Mouse (Mus musculus): Measurements from ENCODE around the gene Nova2. TPM values are rescaled to one million over a fixed set of nuclear protein-coding genes. Genes with fewer than 3 reads are reported as not detected.

Nova2 gene
- total RNA-seq, 1 experiment from 2014 or later: 7.2 TPM

DNA sequence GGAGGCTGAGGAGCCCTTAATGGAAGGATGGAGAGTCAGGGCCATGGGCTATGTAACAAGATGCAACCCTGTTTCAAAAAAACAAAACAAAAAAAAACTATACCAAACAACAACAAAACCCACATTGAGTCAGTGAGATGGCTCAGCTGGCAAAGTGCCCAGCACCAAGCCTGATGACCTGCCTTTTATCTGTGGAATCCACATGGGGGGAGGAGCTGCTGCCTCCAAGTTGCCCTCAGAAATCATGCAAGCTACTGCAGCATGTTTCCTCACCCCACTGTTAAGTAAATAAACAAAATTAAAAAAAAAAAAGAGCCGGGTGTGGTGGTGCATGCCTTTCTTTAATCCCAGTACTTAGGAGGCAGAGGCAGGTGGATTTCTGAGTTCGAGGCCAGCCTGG lies 60.8 kb downstream of the Nova2 start:
- DNase-seq: peak; percentile 46

DNA sequence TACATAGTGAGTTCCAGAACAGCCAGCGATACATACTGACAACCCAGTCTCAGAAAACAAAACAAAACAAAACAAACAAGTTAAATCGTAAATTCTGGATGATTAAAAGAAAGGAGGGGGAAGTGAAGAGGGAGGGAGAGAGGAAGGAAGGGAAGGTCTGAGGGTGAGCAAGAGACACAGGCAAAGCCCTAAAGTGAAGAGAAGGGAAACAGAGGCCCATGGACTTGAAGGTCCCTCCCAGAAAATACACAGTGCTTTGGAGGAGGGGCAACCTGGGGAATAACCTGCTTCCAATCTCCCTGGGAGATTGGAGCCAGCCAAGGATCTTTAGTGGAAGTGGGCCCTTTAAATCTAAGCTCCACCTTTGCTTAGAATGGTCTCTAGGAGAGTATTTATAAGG lies 61.4 kb downstream of the Nova2 start, which contains the start of gene Nanos2:
Gene Nanos2, plus strand, starts transcription at position 301 of the 400 bp plus-strand sequence.
- no peak for DNase-seq

DNA sequence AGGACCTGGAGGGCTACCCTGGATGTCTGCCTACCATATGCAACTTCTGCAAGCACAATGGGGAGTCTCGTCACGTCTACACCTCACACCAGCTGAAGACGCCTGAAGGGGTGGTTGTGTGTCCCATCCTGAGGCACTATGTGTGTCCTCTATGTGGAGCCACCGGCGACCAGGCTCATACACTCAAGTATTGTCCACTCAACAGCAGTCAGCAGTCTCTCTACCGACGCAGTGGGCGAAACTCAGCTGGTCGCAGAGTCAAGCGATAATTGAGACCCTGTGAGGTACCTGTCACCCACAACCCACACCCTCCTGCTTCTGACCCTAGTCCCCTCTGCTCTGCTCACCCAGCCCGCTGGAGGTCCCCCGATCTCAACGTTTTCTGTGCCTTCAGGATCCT lies 62.1 kb downstream of the Nova2 start:
- DNase-seq: no peak

DNA sequence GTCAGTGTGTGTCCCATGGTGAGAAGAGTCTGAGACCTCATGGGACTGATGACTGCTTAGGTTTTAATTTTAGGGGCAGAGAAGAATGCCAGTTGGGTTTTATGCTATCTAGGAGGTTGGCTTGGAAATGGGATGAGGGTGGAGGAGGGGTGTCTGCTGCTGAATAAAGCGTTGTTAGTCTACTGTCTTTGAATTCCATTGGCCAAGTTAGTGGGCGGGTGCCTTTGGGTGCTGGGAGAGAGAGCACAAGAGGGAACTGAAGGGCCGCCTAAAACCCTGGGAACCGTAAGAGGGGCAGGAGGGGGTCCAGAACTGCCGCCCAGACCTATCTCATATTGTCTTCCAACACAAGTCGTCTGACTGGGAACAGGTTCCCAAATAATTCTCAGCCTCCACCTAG lies 63.1 kb downstream of the Nova2 start:
- no peak for DNase-seq

DNA sequence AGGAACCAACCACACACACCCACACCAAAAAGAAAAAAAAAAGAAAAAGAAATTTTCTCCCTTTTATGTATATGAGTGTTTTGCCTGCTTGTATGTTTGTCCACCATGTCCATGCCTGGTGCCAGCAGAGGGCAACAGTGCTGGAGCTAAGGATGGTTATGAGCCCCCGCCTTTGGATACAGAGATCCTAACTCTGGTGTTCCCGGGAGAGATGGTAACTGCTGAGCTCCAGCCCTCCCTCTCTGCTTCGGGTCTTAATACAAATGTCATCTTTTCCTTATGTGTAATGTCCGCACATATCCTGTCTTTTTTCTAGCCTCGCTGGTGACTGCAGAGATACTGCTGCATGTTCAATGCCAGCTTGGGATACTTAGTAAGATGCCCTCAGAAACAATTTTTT lies 64.3 kb downstream of the Nova2 start:
- no peak for DNase-seq

DNA sequence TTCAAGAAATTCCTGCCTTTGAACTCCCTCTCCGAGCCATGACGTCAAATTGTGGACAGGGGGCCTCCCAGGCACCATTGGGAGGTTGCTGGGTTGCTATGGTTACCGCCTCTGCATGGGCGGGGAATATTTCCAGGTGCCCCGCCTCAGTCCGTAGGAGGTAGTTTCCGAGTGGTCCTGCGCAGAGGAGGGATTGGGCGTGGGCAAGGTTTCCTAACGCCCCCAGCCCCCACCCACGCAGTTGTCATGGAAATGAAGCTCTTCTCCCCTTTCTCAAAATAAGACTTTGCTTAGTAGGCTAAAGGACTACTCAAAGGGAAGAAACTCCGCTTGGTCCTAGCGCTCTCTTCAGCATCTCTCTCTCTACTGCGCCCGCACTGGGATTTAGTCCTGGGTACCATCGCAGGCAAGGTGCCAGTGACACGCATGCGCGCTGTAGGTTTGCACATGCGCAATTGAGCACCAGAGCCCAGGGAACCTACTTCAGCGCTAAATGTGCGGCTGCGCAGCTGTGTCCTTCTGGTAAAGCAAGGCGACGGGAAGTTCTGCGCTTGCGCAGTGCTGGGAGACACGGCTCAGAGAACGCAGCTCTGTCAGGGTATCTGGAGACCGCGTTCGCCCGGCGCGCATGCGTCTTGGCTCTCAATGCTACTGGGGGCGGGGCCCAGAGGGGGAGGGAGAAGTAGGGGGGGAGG lies 65.1 kb downstream of the Nova2 start, which contains the start of gene Mypop:
Gene Mypop, plus strand, starts transcription at position 645 of the 695 bp plus-strand sequence.
- DNase-seq: peak; percentile 100

DNA sequence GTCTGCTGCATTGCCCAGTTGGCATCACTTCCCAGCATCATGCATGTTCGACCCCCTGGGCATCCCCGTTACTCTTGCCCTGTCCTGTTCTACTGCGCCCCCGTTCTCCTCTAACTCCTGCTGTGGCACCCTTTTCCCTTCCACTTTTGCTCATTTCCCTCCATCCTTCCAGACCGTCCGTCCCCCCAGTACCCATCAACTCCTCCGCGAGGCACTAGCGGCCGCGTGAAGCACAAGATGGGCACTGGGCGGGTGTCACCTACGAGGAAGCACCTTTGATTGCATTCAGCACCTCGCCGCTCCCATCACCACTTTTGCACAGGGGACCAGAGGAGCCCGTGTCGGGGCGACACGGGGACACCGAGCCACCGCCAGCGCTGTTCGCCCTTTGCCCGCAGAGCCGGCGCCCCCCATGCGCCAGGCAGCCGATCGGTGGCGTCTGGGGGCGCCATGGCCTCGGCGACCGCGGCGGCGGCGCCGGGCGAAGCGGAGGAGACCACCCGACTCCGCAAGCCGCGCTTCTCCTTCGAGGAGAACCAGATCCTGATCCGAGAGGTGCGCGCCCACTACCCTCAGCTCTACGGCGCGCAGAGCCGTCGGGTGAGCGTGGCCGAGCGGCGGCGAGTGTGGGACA lies 66.1 kb downstream of the Nova2 start:
- peak; percentile 36 for DNase-seq

DNA sequence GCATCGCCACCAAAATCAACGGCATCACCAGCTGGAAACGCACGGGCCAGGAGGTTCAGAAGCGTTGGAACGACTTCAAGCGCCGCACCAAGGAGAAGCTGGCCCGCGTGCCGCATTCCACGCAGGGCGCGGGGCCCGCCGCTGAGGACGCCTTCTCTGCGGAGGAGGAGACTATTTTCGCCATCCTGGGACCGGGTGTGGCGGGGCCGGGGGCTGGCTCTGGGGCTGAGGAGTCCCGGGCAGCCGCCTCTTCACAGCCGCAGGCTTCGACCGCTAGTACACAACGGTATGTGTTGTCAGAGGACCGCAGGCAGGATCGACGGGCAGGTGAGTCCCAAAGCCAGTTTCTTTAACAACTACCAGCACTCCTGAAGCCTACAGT lies 66.6 kb downstream of the Nova2 start:
- peak; percentile 52 for DNase-seq

DNA sequence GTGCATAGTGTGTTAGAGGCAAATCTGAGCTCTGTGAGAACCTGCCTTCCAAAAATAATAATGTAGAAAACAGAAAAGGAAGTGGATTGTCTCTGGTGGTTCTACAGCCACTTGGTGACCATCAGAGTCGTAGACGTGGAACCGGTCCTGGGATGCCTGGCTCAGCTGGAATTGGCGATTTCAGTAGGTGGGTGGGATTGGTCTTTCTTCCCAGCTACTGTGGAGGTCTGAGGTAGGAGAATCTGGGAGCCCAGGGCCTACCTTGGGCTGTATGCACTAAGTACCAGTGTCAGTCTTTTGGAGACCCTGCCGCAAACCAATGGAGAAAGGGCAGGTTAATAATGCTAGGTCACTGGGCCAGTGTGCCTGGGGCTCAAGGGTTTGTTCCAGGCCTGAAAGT lies 67.3 kb downstream of the Nova2 start:
- DNase-seq: no peak

DNA sequence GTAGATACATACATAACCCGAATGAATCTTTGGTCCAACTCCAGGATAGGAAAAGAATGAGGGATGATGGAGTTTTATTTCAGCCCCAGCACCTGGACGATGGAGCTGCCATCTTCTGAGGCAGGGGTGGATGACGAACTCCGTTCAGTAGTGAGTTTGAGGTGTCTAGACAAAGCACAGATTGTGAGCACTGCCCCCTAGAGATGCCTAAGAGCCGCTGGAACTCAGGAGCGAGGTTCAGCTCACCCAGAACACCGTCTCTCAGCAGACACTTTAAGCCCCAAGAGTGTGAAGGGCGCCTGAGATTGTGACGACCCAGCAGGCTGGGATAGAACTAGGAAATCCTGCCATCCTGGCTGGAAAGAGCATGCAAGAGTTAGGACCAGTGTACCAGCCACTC lies 73.1 kb downstream of the Nova2 start:
- no peak for DNase-seq

DNA sequence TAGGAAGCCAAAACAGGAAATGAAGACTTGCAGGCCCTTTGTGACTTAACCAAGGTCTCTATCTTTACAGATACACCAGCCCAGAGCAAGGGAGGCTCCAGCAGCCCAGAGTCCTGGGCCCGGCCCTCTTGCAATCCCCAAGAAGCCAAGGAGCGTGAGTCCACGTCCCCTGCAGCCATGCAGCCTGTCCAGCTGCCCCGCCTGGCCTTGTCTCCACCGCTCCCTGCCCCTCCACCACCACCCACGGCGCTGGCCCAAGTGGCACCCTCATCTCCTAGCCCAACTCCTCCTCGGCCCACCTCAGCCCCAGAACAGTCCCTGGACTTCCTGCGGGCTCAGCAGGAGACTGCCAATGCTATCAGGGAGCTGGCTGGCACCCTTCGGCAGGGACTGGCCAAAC lies 74.7 kb downstream of the Nova2 start:
- DNase-seq: no peak

DNA sequence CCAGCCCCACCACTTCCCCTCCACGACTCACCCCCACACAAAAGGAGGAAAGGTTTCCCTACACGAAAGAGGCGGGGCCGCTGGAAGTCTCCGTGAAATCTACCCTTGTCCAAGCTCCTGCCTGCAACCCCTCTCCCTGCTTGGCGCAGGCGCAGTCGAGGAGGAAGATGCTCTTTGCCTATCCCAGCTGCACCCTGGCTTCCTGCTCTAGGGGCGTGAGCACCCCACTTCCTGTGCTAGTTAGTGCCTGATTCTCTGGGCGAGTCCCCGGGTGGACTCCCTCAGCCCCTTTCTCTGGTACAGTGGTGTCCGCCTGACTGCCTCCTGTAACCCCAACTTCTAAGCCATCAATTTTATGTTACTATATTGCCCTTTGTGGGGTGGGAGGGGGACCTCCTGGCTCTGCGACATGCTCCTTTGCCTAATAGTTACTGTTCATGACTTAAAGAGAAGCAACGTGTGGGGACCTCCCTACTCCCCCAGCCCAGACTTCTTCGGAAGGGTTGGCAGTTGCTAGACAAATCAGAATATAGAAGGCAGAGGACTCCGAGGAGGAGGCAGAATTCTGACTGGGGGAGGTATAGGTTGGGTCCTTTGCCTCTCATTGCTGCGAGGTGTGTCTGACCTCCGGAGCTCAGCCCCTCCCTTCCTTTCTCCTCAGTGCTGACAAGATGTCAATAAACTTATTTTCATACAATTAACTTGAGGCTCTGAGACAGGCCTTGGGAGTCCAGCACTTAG lies 75.5 kb downstream of the Nova2 start:
- peak; percentile 83 for DNase-seq

DNA sequence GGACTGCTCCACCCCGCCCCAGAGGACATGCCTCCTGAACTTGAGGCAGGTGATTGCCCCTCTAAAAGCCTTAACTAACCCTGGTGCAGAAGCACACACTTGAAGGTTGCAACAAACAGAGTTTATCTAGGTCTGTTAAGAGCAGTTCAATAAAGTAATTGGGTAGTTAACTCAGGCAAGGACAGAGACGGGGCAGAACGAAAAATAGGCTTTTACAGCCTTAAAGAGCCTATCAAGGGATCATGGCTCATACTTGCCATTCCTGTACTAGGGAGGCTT lies 76.1 kb downstream of the Nova2 start:
- DNase-seq: no peak

DNA sequence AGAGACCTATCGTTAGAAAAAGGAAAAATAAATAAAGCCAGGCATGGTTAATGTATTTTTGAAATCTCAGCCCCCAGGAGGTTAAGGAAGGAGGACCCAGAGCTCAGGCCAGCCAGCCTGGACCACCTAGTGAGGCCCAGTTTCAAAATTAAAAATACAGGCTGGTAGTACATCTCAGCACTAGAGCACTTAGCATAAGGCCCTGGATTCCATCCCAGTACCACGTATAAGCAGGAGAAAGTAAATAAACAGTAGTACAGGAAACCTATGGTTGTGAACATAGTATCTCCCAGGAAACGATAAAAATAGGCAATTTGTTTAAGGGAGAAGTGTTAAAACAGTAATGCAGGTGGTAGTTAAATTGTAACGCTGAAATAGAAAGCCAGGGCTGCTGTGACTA lies 76.4 kb downstream of the Nova2 start:
- DNase-seq: no peak

DNA sequence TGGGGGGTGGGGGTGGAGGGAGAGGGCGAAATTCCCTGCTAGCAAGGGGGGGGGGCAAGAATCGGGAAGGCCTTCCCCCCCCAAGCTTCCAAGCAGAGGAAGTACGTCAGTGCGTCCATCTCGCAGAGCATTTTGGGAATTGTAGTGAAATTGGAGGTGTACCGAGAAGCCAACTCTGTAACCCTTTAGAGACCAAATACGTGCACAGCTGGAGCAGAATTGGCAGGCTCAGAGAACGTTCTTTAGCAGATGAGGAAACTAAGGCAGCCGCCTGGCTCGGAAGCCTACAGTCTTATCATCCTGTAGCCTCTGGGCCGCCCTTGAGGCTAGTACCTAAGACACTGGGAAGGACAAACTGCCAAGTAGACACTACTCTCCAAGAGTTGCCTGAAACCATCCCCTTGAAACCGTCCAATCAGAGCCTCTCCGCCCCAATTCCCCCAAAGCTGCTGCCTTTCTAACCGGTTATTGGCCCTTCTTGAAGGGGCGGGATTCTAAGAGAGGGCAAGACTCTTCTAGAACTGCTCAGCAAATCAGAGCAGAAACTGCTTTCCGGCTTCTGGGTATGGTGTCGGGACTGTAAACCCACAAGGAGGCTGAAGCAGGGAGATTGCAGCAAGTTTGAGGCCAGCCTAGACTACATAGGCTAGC lies 77.3 kb downstream of the Nova2 start:
- DNase-seq: peak; percentile 85

DNA sequence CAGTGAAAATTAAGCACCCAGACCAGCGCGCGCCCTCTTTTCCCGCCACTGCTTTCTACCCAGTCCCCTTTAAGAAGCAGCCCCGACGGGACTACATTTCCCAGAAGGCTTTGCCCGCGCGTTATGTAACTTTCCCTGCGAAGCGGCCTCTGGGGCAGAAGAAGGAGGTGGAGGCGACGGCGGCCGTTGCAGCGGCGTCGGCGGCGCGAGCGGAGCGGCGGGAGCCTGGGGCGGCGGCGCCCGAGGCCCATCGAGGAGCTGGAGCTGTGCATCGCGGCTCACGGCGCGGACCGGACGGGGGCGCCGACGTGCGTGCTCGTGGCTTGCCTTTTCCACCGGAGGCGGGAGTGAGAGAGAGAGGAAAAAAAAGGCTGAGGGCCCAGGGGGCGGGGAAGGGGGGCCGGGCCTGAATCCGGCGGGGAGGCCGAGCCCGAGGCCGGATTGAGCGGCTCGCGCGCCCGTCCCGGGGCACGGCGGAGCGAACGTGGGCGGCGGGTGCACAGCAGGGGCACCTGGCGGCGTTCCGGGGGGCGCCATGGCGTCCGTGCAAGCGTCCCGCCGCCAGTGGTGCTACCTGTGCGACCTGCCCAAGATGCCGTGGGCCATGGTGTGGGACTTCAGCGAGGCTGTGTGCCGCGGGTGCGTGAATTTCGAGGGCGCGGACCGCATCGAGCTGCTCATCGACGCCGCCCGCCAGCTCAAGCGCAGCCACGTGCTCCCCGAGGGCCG lies 78.4 kb downstream of the Nova2 start, which contains the start of gene Irf2bp1:
Gene Irf2bp1, plus strand, starts transcription at position 143 of the 729 bp plus-strand sequence.
- DNase-seq: peak; percentile 96

DNA sequence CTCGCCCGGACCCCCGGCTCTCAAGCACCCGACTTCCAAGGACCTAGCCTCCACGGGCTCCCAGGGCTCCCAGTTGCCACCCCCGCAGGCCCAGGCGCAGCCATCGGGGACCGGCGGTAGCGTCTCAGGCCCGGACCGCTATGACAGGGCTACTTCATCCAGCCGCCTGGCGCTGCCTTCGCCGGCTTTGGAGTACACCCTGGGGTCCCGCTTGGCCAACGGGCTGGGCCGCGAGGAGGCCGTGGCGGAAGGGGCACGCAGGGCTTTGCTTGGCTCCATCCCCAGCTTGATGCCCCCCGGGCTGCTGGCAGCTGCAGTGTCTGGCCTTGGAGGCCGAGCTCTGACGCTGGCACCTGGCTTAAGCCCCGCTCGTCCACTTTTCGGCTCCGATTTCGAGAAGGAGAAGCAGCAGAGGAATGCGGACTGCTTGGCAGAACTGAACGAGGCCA lies 79.0 kb downstream of the Nova2 start:
- DNase-seq: peak; percentile 72

DNA sequence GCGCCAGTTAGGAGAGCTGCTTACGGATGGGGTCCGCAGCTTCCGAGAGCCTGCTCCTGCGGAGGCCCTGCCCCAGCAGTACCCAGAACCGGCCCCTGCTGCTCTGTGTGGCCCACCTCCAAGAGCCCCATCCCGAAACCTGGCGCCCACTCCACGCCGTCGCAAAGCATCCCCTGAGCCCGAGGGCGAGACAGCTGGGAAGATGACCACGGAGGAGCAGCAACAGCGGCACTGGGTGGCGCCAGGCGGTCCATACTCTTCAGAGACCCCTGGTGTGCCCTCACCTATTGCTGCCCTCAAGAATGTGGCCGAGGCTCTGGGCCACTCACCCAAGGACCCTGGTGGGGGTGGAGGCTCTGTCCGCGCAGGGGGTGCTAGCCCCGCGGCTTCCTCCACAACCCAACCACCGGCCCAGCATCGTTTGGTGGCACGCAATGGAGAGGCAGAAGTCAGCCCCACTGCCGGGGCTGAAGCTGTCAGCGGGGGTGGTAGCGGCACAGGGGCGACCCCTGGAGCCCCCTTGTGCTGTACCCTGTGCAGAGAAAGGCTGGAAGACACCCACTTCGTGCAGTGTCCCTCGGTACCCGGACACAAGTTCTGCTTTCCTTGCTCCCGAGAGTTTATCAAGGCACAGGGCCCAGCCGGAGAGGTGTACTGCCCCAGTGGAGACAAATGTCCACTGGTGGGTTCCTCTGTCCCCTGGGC lies 79.9 kb downstream of the Nova2 start:
- no peak for DNase-seq

DNA sequence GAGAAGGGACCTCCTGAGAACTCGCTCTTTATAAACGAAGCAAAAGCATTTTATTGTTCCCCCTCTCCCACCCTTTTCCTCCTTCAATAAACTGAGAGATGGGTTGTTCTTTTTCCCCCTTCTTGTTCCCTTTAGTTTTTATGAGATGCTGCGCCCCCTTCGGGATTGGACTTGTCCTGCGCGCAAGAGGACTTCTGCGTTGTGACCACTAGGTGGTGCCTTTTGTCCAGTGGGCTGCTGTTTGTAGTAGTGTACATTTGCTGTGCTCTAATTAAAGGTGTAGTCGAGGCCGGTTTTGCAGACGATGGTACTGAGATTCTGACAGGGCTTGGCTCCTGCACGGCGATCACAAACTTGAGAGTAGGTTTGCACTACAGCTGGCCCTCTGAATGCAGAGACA lies 80.8 kb downstream of the Nova2 start:
- peak; percentile 90 for DNase-seq

DNA sequence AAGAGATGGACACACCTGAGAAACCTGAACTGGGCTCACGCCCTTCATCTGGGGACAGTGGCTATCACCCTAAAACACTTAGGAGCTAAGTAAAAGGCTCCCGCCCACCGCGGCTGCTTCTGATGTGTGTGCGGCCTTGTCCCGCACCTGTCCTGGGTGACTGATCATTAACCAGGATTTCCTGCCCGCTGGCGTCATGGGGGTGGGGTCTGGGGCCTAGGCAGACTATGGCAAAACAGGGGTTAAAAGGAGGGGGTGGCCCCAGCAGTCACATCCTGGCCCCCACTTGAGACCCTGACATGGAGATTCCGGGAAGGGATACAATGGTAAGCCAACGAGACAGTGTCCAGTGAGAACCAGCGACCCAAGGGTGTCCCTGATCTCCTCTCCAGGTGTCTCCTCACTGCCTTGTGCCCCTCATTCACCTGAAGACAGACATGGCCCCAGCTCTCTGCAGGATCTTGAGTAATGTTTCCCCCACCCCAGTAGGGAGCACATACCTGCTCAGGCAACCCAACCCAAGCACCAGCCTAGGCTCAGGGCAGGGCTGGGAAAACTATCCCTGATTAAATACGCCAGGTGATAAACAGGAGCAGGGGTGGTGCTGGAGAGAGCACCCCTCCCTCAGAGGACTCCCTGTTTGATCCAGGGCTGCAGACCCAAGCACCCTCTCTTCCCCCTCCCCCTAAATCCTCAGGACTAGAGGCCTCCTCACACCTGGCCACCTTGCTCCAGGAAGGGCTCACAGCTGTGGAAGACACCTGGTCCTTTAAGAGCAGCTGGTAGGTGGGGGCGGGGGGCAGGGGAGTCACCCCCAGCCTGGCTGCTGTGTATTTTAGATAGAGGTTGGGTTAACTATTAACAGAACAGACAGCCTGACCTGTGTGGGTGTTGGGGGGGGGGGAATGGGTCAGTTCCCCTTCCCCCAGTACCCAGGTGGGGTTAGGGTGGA lies 81.6 kb downstream of the Nova2 start:
- DNase-seq: no peak

All from adrenal gland, postnatal 14 days (tissue).